Mouse (Mus musculus) embryonic facial prominence, embryonic 12.5 days (tissue): Measurements from ENCODE around the gene Tbx15. TPM values are rescaled to one million over a fixed set of nuclear protein-coding genes. Genes with fewer than 3 reads are reported as not detected.

ENCODE experiments used
- ATAC-seq: fragments of 200-750 bp; cut with Nextera tagmentation; 2 replicates; pipeline ENCODE4 v1.8.0; 2017; ENCODE audit not compliant: insufficient number of reproducible peaks, insufficient read depth, low FRiP score, low TSS enrichment
- H3K27ac ChIP-seq: fragments of 300-500 bp; sonication (generic); 2 replicates; pipeline ENCODE4 v1.5.1; 2016; ENCODE audit warnings: mild to moderate bottlenecking
- H3K27me3 ChIP-seq: fragments of 300-500 bp; sonication (generic); 2 replicates; pipeline ENCODE4 v1.6.1; 2016; ENCODE audit warnings: mild to moderate bottlenecking, moderate library complexity
- H3K36me3 ChIP-seq: fragments of 300-500 bp; sonication (generic); 2 replicates; pipeline ENCODE4 v1.6.1; 2016; ENCODE audit warnings: mild to moderate bottlenecking
- H3K4me1 ChIP-seq: fragments of 300-500 bp; sonication (generic); 2 replicates; pipeline ENCODE4 v1.6.1; 2016
- H3K4me2 ChIP-seq: fragments of 300-500 bp; sonication (generic); replicated peaks from 2 replicates; pipeline ENCODE4 v1.6.1; 2016; ENCODE audit warnings: mild to moderate bottlenecking, moderate library complexity
- H3K4me3 ChIP-seq: fragments of 300-500 bp; sonication (generic); 2 replicates; pipeline ENCODE4 v1.5.1; 2016; ENCODE audit warnings: mild to moderate bottlenecking
- H3K9ac ChIP-seq: fragments of 300-500 bp; sonication (generic); 2 replicates; pipeline ENCODE4 v1.6.1; 2016; ENCODE audit warnings: mild to moderate bottlenecking, moderate library complexity
- H3K9me3 ChIP-seq: fragments of 300-500 bp; sonication (generic); 2 replicates; pipeline ENCODE4 v1.6.1; 2016; ENCODE audit warnings: mild to moderate bottlenecking, moderate library complexity
- WGBS: fragments of 180-500 bp; shearing (Covaris S2); methylation state at CpG from one replicate; pipeline ENCODE4 v1.1.7; 2016; 5-methylcytosine and 5-hydroxymethylcytosine counted together
- polyA plus RNA-seq: library from polyadenylated mRNA; unstranded; fragments of >200 nt; fragmentation: Nextera tagmentation; extraction: Ambion mirVana; gene quantifications from 2 replicates; pipeline ENCODE4 v1.2.1, GENCODE M21; 2016

Gene Tbx15
- polyA plus RNA-seq, 1 experiment from 2014 or later: 15.2 TPM

DNA sequence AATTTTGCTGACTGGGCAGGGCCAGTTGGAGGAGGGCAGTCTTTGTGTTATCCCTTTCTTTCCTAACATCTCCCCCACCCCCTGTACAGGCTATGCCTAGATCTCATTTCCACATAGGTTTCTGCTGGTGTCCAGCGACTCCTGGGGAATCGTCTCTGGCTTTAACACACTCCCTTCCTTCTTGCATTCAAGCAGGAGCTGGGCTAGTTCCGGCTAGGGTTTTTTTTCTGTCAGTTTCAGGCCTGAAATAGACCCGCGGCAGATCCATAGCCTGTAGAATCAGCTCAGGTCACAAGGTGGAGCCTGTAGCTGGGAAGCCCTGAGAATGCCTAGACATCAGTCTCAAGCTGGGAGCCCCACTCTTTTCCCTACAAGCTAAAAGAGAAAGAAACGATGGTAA lies 9.7 kb downstream of the Tbx15 start:
- Histone ChIP-seq H3K4me1 (no peaks in the 10 kb centered on the region), H3K9me3 (no peaks in the 10 kb centered on the region), H3K4me3 (no peak overlapping the region), H3K4me2 (no peak overlapping the region), H3K27ac (no peak overlapping the region), H3K36me3 (no peaks in the 10 kb centered on the region), H3K27me3 (peaks cover 82% of the 10 kb centered on the region), H3K9ac (no peak overlapping the region)
- no peak for ATAC-seq
- 0% methylated on average over 6 of the region's 6 CpGs for WGBS

GRCm38 (mm10) chr3:99251271-99252165 lies 11.3 kb downstream of the Tbx15 start:
- WGBS: 17% methylated on average over 6 of the region's 6 CpGs
- Histone ChIP-seq H3K36me3 (no peaks in the 10 kb centered on the region), H3K4me1 (no peaks in the 10 kb centered on the region), H3K4me2 (peak overlapping the region; percentile 66; the same call in 1 of the 2 replicates), H3K27me3 (peaks cover 79% of the 10 kb centered on the region), H3K4me3 (no peak overlapping the region), H3K9ac (no peak overlapping the region), H3K27ac (no peak overlapping the region), H3K9me3 (no peaks in the 10 kb centered on the region)
- no peak for ATAC-seq

DNA sequence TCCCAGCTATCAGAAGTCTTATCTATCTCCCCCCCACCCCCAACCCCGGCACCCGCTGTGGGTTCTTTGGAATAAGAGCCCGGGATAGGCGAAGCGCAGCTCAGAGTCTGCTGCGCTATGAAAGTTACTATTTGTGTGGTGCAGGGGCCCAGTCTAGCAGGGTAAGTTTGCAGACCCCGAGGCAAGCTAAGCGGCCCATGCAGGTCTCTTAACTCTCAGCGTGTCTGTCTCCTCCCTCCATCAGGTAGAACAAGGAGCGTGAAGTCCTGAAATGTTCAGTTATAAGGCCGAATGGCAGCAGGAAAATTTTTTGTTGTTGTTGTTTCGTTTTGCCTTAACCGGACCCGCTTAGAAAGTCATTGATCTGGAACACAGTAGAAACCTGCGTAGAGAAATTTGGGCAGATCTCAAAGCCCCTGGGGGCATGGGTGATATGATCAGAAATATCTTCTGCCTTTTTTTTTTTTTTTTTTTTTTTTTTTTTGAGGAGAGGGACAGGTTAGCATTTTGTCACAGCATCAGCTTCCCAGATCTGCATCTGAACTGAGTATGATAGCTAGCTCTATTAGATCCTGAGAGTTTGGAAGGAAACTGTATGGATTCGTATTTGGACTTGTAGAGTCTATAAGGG lies 12.4 kb downstream of the Tbx15 start:
- Histone ChIP-seq H3K27ac (no peak overlapping the region), H3K27me3 (peaks cover 80% of the 10 kb centered on the region)
- WGBS: 2% methylated on average over 16 of the region's 16 CpGs

DNA sequence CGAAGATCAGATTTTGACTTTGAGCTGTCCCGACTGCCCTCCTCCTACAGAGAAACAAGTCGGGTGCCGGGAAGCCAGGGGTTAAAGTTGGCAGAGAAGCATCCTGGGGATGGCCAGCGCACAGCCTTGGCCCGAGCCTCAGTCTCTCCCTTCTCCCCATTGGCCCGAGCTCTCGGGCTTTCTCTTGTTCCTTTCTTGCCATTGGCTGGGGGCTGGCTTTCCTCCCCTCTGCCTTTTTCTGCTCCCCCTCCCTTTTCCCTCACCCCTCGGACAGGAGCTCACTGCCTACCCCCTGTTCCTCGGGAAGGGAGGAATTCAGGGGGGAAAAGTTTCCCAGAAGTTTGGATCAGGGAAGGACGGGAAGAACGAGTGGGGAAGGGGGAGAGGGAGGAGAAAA lies 12.9 kb downstream of the Tbx15 start:
- H3K36me3 ChIP-seq: no peaks in the 10 kb centered on the region
- WGBS: under 1% methylated on average over 12 of the region's 12 CpGs
- H3K4me3 ChIP-seq: peak overlapping the region; percentile 54
- no peaks in the 10 kb centered on the region for H3K4me1 ChIP-seq
- peak overlapping the region; percentile 66 for H3K4me2 ChIP-seq
- ATAC-seq: peak; percentile 83
- H3K27me3 ChIP-seq: peaks cover 80% of the 10 kb centered on the region
- H3K27ac ChIP-seq: no peak overlapping the region
- no peaks in the 10 kb centered on the region for H3K9me3 ChIP-seq
- H3K9ac ChIP-seq: no peak overlapping the region

More for the DNA sequence above, 12.4 kb downstream of the Tbx15 start:
- no peak overlapping the region for H3K9ac ChIP-seq
- H3K4me2 ChIP-seq: peak overlapping the region; percentile 66
- peak; percentile 37; the same call in 1 of the 2 replicates for ATAC-seq
- peak overlapping the region; percentile 54; the same call in 1 of the 2 replicates for H3K4me3 ChIP-seq
- no peaks in the 10 kb centered on the region for H3K9me3 ChIP-seq
- no peaks in the 10 kb centered on the region for H3K36me3 ChIP-seq
- H3K4me1 ChIP-seq: no peaks in the 10 kb centered on the region

GRCm38 (mm10) chr3:99253497-99254451 lies 13.6 kb downstream of the Tbx15 start:
- H3K4me2 ChIP-seq: peak overlapping the region; percentile 66
- WGBS: under 1% methylated on average over 73 of the region's 73 CpGs

DNA sequence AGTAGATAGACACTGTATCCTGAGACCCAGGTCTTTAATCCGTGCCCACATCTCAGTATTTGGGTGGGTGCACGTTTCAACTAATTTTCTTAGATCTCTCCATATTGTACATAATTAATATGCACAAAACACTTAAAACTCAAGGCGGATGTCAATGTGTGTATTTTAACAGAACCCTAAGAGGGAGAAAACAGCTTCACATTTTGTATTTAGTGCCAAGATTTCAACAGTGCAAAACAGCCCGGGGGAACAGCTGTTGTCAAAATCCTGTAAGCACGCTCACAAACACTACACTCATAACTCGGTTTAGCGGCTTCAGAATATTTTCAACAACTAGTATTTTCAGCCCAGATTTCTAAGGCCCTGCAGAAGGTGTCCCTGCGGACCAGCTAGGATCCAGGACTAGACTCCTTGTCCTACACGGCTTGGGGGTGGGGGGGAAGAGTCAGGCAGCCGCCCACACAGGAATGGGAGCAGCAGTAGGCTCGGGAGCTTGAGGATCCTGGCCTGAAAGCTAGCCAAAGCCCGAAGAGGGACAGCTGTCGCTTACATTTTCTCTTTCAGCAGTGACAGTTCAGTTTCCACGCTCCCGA lies 14.5 kb downstream of the Tbx15 start:
- peak overlapping the region; percentile 70 for H3K9ac ChIP-seq
- no peaks in the 10 kb centered on the region for H3K36me3 ChIP-seq
- H3K4me2 ChIP-seq: peak overlapping the region; percentile 66
- H3K4me3 ChIP-seq: peak overlapping the region; percentile 54
- WGBS: 0% methylated on average over 15 of the region's 15 CpGs
- no peaks in the 10 kb centered on the region for H3K4me1 ChIP-seq
- no peak for ATAC-seq
- H3K27me3 ChIP-seq: peaks cover 79% of the 10 kb centered on the region
- no peaks in the 10 kb centered on the region for H3K9me3 ChIP-seq
- H3K27ac ChIP-seq: peak overlapping the region; percentile 89

More at GRCm38 (mm10) chr3:99253497-99254451, 13.6 kb downstream of the Tbx15 start:
- peak; percentile 50; the same call in 1 of the 2 replicates for ATAC-seq
- H3K27ac ChIP-seq: peak overlapping the region; percentile 89
- H3K4me1 ChIP-seq: no peaks in the 10 kb centered on the region
- H3K36me3 ChIP-seq: no peaks in the 10 kb centered on the region
- peak overlapping the region; percentile 70 for H3K9ac ChIP-seq
- no peaks in the 10 kb centered on the region for H3K9me3 ChIP-seq
- H3K4me3 ChIP-seq: peak overlapping the region; percentile 54
- peaks cover 80% of the 10 kb centered on the region for H3K27me3 ChIP-seq

DNA sequence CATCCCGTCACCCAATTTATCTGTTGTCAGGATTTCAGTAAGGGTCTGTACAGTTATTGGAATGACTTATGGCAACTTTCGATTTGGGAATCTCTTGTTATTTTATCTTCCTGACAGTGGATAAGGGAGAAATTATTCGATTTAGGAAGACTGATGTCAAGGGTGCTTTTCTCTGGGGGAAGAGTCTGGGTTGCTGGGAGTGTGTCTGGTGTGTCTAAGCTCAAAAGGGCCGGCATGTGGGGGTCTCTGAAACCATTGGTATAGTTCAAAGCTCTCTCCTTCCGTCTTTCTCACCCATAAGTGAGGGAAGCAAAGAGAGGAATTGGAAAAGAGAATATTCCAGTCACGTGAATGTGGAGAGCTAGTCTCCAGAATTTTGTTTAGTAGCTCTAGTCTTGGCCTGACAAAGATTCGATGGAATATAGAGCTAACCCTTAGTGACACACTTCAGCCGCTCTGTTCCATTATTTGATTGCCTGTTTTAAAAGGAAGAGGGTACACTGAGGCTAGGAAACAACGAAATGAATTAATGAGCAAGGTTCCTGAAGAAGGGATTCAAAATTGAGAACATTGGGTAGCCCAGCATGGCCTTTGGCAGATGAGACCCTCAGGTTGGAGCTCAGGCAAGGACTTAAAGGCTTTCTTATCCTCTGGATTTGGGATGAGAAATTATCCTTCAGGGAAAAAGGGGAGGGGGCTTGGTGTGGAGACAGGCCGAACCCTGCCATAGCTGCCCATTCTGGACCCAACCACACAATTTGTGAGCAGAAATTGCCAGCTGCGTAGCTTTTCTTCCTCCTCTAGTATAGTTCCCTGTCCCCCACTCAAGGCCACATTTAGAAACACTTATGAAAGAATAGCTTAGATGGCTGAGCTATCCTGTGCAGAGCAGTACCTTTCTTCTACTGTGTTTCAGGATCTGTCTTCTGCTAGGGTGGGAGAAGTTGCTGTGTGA lies 15.5 kb downstream of the Tbx15 start:
- H3K9me3 ChIP-seq: no peaks in the 10 kb centered on the region
- H3K9ac ChIP-seq: peak overlapping the region; percentile 70
- peak overlapping the region; percentile 17; the same call in 1 of the 2 replicates for H3K27ac ChIP-seq
- H3K36me3 ChIP-seq: no peaks in the 10 kb centered on the region
- no peaks in the 10 kb centered on the region for H3K4me1 ChIP-seq
- H3K27me3 ChIP-seq: peaks cover 74% of the 10 kb centered on the region
- peak overlapping the region; percentile 66 for H3K4me2 ChIP-seq
- 8% methylated on average over 11 of the region's 11 CpGs for WGBS
- ATAC-seq: no peak
- H3K4me3 ChIP-seq: peak overlapping the region; percentile 54

GRCm38 (mm10) chr3:99256366-99256750 lies 16.2 kb downstream of the Tbx15 start:
- peak overlapping the region; percentile 54 for H3K4me3 ChIP-seq
- no peak for ATAC-seq
- H3K27me3 ChIP-seq: peaks cover 72% of the 10 kb centered on the region
- H3K4me2 ChIP-seq: peak overlapping the region; percentile 66
- H3K4me1 ChIP-seq: no peaks in the 10 kb centered on the region
- H3K9me3 ChIP-seq: no peaks in the 10 kb centered on the region
- H3K9ac ChIP-seq: peak overlapping the region; percentile 70
- no peaks in the 10 kb centered on the region for H3K36me3 ChIP-seq
- WGBS: 1% methylated on average over 11 of the region's 11 CpGs
- peak overlapping the region; percentile 51; the same call in 1 of the 2 replicates for H3K27ac ChIP-seq

DNA sequence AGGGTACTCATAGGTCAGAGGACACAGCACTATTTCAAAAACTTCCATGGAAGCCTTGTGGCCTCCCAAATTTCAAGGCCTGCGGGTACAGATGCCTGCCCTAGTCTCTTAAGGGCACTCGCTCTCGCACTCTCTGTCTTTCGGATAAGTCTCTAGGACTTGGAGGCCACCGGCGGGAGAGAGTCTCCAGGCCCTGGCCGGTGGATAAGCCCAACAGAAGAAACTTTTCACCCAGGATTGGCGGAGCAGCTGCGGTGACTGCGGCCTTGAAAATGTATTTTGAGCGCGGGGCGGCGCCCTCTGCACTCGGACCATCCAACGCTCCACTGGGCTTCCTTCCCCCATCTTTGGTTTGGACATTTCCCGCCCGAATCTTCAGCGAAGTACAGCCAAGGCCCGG lies 16.6 kb downstream of the Tbx15 start:
- Histone ChIP-seq H3K4me3 (peak overlapping the region; percentile 54), H3K9me3 (no peaks in the 10 kb centered on the region), H3K4me1 (no peaks in the 10 kb centered on the region), H3K27ac (peak overlapping the region; percentile 51; the same call in 1 of the 2 replicates), H3K4me2 (peak overlapping the region; percentile 66), H3K36me3 (no peaks in the 10 kb centered on the region), H3K9ac (peak overlapping the region; percentile 70), H3K27me3 (peaks cover 72% of the 10 kb centered on the region)
- no peak for ATAC-seq
- WGBS: 3% methylated on average over 20 of the region's 20 CpGs
